In genomic region chr13:115417829-115418228, GRCm38 (mm10) we compare ENCODE assay signal across 14 mouse cellular contexts.
"Had no signal": no experiment of that assay in that cellular context is flagged by ENCODE, and none has a peak within 500 bp of the region (broad histone marks: within the 10 kb centered on the region; RNA-seq: fewer than 3 reads in every experiment).

No protein-coding gene starts in this region.

- H3K36me3 ChIP-seq: kidney, embryonic 15.5 days; liver, embryonic 13.5 days; midbrain, embryonic 12.5 days; neural tube, embryonic 12.5 days; neural tube, embryonic 15.5 days had no signal

- H3K27ac ChIP-seq: kidney, embryonic 15.5 days; liver, embryonic 13.5 days; midbrain, embryonic 12.5 days; neural tube, embryonic 12.5 days; neural tube, embryonic 15.5 days had no signal

- DNase-seq: kidney, adult 11 months; kidney, adult 8-10 months; kidney, postnatal 10 days; kidney, postnatal 4 days; liver, embryonic 13.5 days; lung, adult 2 months; lung, postnatal 14 days; lung, postnatal 4 days; thymus, adult 18-20 months; thymus, postnatal 36 days had no signal

- H3K9ac ChIP-seq: kidney, embryonic 15.5 days; liver, embryonic 13.5 days; midbrain, embryonic 12.5 days; neural tube, embryonic 12.5 days; neural tube, embryonic 15.5 days had no signal

- H3K27me3 ChIP-seq: kidney, embryonic 15.5 days; liver, embryonic 13.5 days; neural tube, embryonic 12.5 days; neural tube, embryonic 15.5 days had no signal

- H3K9me3 ChIP-seq: kidney, embryonic 15.5 days; liver, embryonic 13.5 days; midbrain, embryonic 12.5 days; neural tube, embryonic 12.5 days; neural tube, embryonic 15.5 days had no signal

- H3K4me1 ChIP-seq: liver, embryonic 13.5 days; neural tube, embryonic 12.5 days; neural tube, embryonic 15.5 days had no signal

- H3K4me3 ChIP-seq: kidney, embryonic 15.5 days; liver, embryonic 13.5 days; midbrain, embryonic 12.5 days; neural tube, embryonic 12.5 days; neural tube, embryonic 15.5 days had no signal

- H3K4me2 ChIP-seq: kidney, embryonic 15.5 days; liver, embryonic 13.5 days; midbrain, embryonic 12.5 days; neural tube, embryonic 12.5 days; neural tube, embryonic 15.5 days had no signal
